Mouse (Mus musculus) kidney, adult 2 months (tissue): Measurements from ENCODE around the gene Gtf2h1. TPM values are rescaled to one million over a fixed set of nuclear protein-coding genes. Genes with fewer than 3 reads are reported as not detected.

ENCODE experiments used
- DNase-seq: peaks from one replicate; pipeline ENCODE4 v3.0.0; 2021
- H3K27ac ChIP-seq: fragments of 200-500 bp; 2 replicates; pipeline ENCODE4 v1.5.1; 2012; ENCODE audit warnings: low read depth, low read length, control low read depth, inconsistent platforms; ENCODE audit not compliant: insufficient read depth
- H3K27me3 ChIP-seq: fragments of 200-500 bp; replicated peaks from 2 replicates; pipeline ENCODE4 v1.6.1; 2012; ENCODE audit warnings: mild to moderate bottlenecking, moderate library complexity, low read length, inconsistent platforms; ENCODE audit not compliant: control insufficient read depth, insufficient read depth
- H3K36me3 ChIP-seq: fragments of 200-500 bp; 2 replicates; pipeline ENCODE4 v1.6.1; 2012; ENCODE audit warnings: mild to moderate bottlenecking, moderate library complexity, low read length, inconsistent platforms; ENCODE audit not compliant: control insufficient read depth, insufficient read depth
- H3K4me1 ChIP-seq: fragments of 200-500 bp; 2 replicates; pipeline ENCODE4 v1.6.1; 2011; ENCODE audit warnings: low read length; ENCODE audit not compliant: control insufficient read depth, insufficient read depth
- H3K4me3 ChIP-seq: fragments of 200-500 bp; 2 replicates; pipeline ENCODE4 v1.5.1; 2011; ENCODE audit warnings: mild to moderate bottlenecking, low read depth, low read length, control low read depth; ENCODE audit not compliant: insufficient read depth
- CTCF ChIP-seq: fragments of 200-500 bp; conservative IDR thresholded peaks from 2 replicates; pipeline ENCODE4 v1.5.1; 2011; ENCODE audit warnings: low read depth, mild to moderate bottlenecking, control low read depth, low read length, moderate library complexity, mixed read lengths; ENCODE audit not compliant: insufficient read depth, insufficient read length
- POLR2A ChIP-seq: fragments of 200-500 bp; IDR thresholded peaks from one replicate; pipeline ENCODE4 v1.6.1; 2011; ENCODE audit warnings: low read depth, low read length, control low read depth
- WGBS: fragments of 180-500 bp; shearing (Covaris S2); methylation state at CpG from one replicate; pipeline ENCODE4 v1.1.7; 2018; 5-methylcytosine and 5-hydroxymethylcytosine counted together
- polyA plus RNA-seq: library from polyadenylated mRNA; depleted of rRNA; stranded (reverse); fragments of >200 nt; gene quantifications from 2 replicates; pipeline ENCODE4 v1.2.3, GENCODE M21; 2012

Gtf2h1 gene
- polyA plus RNA-seq, 1 experiment = 11.6 TPM

- peaks cover 36% of the 10 kb centered on the region for H3K4me1 ChIP-seq
- DNase-seq = peak; percentile 84
- WGBS = 3% methylated on average over 9 of the region's 9 CpGs
Measured at GRCm38 (mm10) chr7:46838104-46838671, 42.3 kb downstream of the Gtf2h1 start.

GRCm38 (mm10) chr7:46838891-46839302, 43.0 kb downstream of the Gtf2h1 start:
- Histone ChIP-seq H3K4me1 (peaks cover 30% of the 10 kb centered on the region), H3K27ac (peak overlapping the region; percentile 99), H3K4me3 (peak overlapping the region; percentile 19; the same call in 1 of the 2 replicates), H3K36me3 (no peaks in the 10 kb centered on the region), H3K27me3 (no peaks in the 10 kb centered on the region)
- peak; percentile 95 for DNase-seq
- TF ChIP-seq POLR2A (peak; percentile 42), CTCF (no peak)
- under 1% methylated on average over 8 of the region's 8 CpGs for WGBS

More at GRCm38 (mm10) chr7:46838104-46838671, 42.3 kb downstream of the Gtf2h1 start:
- Histone ChIP-seq H3K27me3 (no peaks in the 10 kb centered on the region), H3K4me3 (peak overlapping the region; percentile 22), H3K27ac (peak overlapping the region; percentile 99), H3K36me3 (no peaks in the 10 kb centered on the region)
- TF ChIP-seq CTCF = no peak
- peak; percentile 69 for TF ChIP-seq POLR2A

GRCm38 (mm10) chr7:46839446-46839845, 43.5 kb downstream of the Gtf2h1 start:
- Histone ChIP-seq H3K4me3 (no peak overlapping the region), H3K27ac (peak overlapping the region; percentile 99), H3K36me3 (no peaks in the 10 kb centered on the region), H3K27me3 (no peaks in the 10 kb centered on the region), H3K4me1 (peaks cover 27% of the 10 kb centered on the region)
- peak; percentile 90 for DNase-seq
- no peak for TF ChIP-seq CTCF
- no peak for TF ChIP-seq POLR2A
- WGBS = 16% methylated on average over 7 of the region's 7 CpGs

GRCm38 (mm10) chr7:46839861-46840260, 44.0 kb downstream of the Gtf2h1 start:
- Histone ChIP-seq H3K27me3 (no peaks in the 10 kb centered on the region), H3K27ac (peak overlapping the region; percentile 99), H3K4me3 (no peak overlapping the region), H3K36me3 (no peaks in the 10 kb centered on the region), H3K4me1 (peaks cover 28% of the 10 kb centered on the region)
- WGBS = 65% methylated on average over 5 of the region's 5 CpGs
- TF ChIP-seq CTCF (no peak), POLR2A (no peak)
- DNase-seq = no peak

- Histone ChIP-seq H3K27me3 (no peaks in the 10 kb centered on the region), H3K4me1 (peaks cover 28% of the 10 kb centered on the region), H3K4me3 (no peak overlapping the region), H3K27ac (peak overlapping the region; percentile 99), H3K36me3 (no peaks in the 10 kb centered on the region)
- 52% methylated on average over 4 of the region's 4 CpGs for whole genome bisulfite sequencing
- DNase-seq = peak; percentile 43
- no peak for TF ChIP-seq POLR2A
- TF ChIP-seq CTCF = no peak
Measured at GRCm38 (mm10) chr7:46840326-46840725, 44.4 kb downstream of the Gtf2h1 start.

- TF ChIP-seq POLR2A (no peak), CTCF (no peak)
- WGBS = 72% methylated on average over 6 of the region's 6 CpGs
- DNase-seq = no peak
- no peaks in the 10 kb centered on the region for H3K27me3 ChIP-seq
- peaks cover 25% of the 10 kb centered on the region for H3K4me1 ChIP-seq
- H3K4me3 ChIP-seq = no peak within 1 kb of the TSS
- H3K27ac ChIP-seq = peak within 1 kb of the TSS; percentile 99
- H3K36me3 ChIP-seq = no peaks in the 10 kb centered on the region
Measured at GRCm38 (mm10) chr7:46840787-46841525, 45.1 kb downstream of the Gtf2h1 start, which contains the start of gene Ldha. TSS of gene Ldha (plus strand) at chr7:46841475.

GRCm38 (mm10) chr7:46842278-46842677, 46.4 kb downstream of the Gtf2h1 start:
- DNase-seq = peak; percentile 36
- Histone ChIP-seq H3K27me3 (no peaks in the 10 kb centered on the region), H3K36me3 (no peaks in the 10 kb centered on the region), H3K4me1 (peaks cover 25% of the 10 kb centered on the region), H3K4me3 (no peak overlapping the region), H3K27ac (no peak overlapping the region)
- TF ChIP-seq POLR2A (no peak), CTCF (no peak)
- WGBS = 31% methylated on average over 5 of the region's 5 CpGs
